Mouse (Mus musculus) kidney, postnatal 4 days (tissue): ENCODE data around the gene Aire.

Experiments used
- DNase-seq, 2 experiments: peaks; one replicate each; pipeline ENCODE4 v3.0.0; 2021; ENCODE audit warnings: mixed read lengths in 2 of 2

The Aire gene

DNA sequence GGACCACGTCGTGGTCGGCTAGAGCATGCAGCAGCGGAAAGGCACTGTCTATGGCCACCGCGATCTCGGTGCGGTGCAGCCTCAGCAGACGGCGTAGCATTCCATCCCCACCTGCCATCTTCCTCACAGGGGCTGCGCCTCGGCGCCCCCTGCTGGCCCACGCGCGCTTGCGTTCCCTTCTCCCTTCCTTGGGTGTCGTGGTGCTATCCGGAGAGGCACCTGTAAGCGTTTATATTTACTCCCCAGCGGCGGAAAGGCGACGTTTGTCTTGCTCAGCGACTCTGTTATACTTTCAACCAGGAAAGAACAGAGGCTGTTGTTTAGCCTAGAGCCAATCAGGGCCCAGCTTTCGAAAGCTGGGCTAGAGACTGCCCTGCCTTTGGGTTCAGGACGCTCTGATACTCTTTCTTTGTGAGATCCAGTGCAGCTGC, at the start of gene Aire:
Gene Aire, minus strand, starts transcription at position 205 of the 431 bp plus-strand sequence.
- peak; percentile 70 to 79 for DNase-seq

DNA sequence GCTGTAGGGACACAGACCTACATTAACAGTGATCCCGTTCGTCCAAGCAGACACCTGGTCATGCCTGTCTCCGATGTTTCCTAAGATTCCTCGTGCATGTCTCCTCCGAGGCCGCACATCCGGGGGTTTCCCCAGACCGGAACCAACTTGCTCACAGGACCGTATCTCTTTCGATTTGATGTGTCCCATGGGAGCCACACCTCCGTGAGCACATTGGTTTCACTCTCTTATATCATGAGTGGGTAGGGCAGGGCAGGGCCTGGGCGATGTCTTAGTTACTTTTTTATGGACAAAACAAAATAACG, 49.3 kb upstream of the Aire start:
- no peak for DNase-seq

DNA sequence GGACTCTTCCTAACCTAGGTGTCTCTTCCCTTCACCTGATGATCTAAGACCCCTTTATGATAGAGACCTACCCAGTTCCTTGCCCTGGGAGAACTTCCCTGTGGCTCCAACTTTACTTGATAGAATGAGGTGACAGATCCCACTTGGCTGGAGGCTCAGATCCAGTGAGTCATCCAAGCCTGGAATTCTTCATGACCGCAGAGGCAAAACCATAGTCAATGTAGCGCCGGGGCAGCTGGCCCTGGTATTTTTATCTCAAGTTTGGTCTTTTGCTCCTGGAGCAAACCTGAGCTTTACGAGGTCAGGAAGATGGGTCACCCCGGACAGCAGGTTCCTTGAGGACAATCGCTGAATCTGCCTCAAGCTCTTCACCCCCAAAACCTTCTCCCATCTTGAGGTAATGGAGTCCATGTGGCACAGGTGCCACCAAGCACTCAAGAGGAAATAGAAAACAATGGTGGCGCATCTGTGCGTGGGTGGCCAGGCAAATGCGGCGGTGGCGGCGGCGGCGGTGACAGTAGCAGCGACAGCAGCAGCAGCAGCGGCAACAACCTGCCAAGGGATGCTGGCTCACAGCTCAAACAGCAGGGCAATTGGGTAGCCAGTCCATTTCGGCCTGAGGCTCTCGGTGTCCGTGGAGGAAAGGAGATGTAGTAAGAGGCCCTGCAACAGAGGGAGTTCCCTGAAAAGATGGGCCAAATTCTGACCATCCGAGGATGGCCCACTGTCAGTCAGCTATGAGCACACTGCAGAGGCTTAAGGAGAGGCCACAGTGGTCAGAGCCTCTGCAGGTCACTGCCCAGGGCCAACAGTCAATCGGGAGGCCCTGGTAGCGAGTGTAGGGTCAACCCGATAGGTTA, 48.7 kb upstream of the Aire start:
- DNase-seq, result no peak

DNA sequence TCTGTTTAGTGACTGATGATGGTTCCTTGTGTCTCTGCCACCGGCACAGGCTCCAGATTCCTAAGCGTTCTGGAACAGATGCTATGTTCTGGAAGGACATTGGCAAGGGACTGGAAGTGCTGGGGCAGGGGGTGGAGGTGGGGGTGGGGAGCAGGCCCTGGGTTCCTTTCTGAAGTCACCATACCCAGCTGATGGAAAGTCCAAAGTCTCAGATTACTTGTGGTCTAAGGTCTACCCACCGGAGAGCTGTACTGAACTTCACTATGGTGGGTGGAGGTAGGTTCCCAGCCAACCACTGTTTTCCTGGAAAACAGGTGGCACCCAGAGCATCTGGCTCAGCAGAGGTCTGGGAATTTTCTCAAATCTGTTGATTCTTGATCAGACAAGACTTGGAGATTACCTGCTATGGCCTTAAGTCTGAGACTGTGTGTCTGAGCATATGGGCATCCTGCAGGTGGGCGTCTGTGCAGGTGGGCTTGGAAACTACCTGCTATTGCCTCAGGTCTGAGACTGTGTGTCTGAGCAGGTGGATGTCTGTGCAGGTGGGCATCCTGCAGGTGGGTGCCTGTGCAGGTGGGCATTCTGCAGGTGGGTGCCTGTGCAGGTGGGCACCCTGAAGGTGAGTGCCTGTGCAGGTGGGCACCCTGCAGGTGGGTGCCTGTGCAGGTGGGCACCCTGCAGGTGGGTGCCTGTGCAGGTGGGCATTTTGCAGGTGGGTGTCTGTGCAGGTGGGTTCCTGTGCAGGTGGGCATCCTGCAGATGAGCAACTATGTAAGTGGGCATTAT, 47.5 kb upstream of the Aire start:
- no peak for DNase-seq

DNA sequence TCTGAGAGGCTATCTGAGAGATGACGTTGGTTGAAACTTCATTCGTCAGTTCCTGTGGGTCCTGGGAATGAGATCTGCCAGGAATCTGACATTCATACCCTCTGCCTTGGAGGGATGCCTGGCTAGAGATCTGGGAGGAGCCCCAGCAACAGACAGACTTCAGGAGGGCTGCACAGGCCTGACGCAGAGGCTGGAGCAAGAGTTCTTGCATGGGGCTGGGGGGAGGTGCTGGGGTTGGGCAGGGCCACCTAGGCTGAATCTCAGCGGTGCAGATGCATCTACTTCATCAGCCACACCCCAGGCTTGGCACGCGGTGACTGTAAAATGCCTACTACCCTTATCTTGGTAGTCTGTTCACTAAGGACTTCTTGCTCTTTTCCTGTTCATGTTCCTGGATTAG, 46.8 kb upstream of the Aire start:
- DNase-seq, result no peak

DNA sequence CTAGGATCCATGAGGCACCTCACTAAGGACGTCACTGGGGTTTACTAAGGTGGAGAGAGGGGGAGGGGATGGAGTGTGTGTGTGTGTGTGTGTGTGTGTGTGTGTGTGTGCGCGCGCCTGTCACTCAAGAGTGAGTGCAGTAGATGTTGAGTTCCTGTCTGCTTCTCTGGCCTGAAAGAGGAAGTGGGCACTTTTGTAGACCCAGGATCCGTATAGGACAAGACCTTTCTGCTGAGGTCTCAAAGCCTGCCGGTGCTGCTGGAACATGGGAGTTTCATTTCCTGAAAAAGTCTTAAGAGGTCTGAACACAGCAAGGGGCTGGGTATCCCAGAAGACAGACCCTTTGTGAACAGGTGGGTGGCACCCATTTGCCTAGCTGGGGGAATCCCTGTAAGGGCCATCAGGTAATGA, 43.7 kb upstream of the Aire start:
- no peak for DNase-seq

DNA sequence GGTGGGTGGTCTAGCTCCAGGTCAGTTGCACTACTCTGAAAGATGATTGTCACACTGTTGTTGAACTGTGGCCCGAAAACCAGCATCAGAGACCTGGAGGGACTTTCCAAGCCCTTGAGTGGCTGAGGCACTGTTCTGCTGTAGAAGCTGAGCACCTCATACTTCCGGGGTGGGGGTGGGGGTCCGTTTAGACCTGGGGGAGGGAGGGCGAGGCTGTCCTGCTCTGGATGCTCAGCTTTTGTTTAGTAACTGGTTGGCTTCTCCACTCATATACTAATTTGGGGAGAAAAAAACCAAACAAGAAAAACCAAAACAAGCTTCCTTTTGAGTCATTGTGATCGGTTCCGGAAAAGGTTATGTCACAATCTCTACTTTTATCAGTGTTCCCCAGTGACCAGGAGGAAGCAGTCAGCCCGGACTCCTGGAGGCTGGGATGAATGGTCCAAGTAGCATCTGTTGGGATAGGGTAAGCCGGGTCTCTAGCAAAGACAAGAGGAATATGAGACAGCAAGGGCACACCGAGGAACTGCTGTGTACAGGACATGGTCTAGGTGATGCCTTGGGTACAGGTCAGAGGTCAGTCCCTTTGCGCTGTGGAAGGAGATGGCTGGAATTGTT, 43.1 kb upstream of the Aire start:
- no peak for DNase-seq

DNA sequence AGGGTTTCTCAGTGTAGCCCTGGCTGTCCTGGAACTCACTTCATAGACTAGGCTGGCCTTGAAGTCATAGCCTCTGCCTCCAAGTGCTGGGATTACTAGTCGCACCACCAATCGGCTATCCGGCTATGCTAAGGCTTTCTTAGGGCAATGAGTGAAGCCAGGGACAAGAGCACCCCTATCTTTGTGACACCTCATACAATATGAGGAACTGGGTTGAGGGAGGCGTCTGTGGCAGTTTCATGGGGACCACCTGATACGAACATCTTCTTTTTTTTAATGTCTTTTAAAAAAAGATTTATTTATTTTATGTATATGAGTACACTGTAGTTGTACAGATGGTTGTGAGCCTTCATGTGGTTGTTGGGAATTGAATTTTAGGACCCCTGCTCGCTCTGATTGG, 42.3 kb upstream of the Aire start:
- DNase-seq, result no peak

DNA sequence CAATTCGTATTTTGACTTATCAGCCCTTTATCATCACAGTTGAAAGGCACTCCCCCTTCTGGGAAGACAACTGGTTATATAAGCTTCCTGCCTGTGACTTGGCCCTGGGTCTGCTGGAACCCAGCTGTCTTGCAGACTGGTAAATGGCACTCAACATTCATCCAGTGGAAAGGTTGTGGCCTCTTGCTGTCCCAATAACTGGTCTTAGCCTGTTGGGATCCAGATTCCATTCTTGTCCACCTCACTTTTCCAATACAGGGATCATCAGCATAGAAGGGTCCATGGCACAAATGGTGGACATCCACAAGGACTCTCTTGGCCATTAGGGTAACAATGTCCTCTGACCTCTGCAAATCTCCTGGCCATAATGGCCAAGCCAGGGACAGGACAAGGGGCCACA, 40.7 kb upstream of the Aire start:
- DNase-seq, result no peak

DNA sequence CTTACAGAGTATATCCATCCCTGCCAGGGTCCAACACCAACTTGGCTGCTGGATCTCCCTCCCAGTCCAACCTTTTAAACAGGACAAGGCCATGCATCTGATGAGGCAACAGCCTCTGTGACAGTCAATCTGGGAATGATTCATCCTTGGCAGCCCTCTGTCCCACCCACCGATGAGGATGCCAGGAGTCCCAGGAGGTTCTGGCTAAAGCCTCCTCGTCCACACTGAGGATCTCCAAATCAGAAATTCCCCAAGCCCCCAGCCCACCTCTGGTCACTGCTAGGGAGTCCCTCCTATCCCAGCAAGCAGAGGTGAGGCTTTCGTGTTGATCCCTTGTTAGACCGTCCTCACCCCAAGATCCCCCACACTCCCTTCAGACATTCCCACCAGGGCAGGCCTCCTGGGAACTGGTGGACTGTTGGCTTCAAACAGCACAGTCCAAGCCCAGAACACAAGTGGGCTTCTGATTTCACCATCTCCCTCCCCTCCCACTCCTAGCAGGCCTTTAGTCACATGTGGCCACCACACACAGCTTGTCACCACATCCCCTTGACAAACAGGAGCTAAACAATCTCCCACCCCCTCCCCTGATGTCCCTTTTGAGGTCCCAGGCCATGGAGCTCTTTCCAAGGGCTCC, 36.7 kb upstream of the Aire start:
- no peak for DNase-seq

DNA sequence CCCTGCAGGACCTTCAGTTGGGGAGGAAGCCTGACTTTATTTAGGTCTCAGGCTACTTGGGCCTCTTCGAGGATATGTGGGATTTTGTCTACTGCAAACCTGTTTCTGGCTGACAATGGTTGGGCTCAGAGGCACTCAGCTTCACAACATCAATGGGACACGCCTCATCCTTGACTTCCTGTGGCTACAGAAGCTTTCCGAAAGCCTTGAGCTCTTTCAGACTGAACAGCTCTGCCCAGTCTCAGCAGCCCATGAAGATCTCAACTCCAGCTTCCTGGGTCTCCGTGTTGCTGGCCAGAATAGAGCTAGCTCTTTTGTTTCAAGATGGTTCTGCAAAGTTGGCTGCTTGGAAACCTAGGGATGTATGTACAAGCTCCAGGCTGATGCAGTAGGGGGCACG, 34.9 kb upstream of the Aire start:
- DNase-seq, result no peak

DNA sequence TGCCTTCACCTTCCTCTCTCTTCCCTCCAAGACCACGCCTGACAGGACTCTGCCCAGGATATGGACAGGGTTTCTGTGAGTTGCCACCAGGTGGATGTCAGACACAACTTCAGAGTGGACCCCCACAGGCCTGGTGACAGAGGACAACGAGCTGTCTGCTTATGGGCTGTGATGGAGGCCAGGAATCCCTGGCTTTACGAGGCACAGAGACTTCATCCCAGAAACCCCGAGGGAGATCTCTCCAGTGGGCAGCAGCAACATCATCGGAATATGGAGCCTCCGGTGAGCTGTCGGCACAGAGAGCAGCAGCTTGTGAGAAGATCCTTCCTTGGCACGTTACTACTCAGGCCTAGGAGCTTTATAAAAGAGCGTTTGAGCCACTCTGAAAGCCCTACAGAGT, 34.5 kb upstream of the Aire start:
- DNase-seq, result no peak

DNA sequence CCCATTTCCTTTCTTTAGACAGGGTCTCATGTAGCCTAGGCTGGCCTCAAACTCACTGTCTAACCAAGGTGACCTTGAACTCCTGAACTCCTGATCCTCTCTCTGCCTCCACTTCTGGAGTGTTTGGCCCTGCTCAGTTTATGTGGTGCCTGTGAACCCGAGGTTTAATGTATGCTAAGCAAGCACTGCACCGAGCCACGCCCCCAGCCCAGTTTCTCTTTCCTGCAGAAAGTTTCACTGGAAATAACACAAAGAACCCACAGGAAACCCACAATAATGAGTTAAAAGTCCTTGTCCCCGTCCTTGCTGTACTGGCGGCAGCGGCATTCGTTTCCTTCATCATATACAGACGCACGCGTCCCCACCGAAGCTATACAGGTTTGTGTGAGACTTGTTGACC, 31.6 kb upstream of the Aire start:
- no peak for DNase-seq

DNA sequence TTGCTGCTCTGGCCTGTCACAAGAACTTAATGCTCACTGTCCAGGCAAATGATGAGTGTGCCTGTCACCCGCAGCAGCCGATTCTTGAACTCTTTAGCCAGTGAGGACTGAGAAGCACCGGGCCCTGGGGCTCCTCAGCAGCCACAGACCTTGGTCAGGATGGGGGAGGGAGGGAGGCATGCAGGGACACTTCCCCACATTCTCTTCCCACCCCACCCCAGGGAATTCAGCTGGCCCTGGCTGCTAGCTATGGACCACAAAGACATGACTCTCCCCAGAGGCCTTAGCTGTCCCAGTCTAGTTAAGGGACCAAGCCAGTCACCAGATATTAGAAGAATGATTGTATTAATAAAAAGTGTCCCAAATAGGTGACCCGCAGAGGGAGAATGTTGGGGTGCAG, 30.7 kb upstream of the Aire start:
- DNase-seq, result no peak

DNA sequence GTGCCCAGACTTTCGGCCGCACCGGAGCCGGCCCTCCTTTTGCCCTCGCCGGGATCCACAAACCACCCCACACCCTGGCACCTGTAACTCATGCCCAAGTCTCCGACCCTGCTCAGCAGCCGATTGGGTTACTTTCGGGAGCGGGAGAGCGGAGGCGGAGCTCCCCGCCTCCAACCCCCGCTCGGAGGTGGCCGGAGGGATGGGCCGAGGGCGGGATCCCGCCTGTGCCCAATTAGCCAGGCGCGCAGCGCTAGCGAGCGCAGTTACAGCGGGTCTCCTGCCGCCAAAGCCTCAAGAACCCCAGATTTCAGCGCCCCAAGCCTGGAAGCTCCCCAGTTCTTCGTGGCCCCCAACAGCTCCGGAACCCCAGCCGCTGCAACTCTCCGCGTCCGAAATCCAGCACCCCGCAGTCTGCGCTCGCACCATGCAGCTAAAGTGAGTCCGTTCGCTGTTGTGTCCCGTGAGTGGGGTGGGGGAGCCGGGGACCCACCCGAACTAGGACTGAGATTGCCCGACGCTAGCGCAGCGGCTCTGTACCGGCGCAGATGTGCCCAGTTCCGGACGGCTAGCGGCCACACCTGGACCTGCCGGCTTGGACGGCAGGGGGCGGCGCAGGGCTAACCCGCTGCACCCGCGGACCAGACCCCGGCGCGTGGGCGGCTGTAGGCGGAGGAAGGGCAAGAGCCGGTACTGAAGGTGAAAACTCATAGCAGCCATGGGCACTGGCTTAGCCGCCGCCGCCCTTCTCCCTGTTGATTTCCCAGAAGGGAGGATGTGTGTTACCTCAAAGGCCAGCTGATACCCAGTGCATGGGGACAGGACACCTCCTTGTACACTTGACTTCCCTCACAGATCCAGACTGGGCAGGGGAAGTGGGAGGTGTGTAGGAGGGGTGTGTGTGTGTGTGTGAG, 25.9 kb upstream of the Aire start, which contains the start of gene Icosl:
Gene Icosl, plus strand, starts transcription at position 202 of the 911 bp plus-strand sequence.
- DNase-seq, result peak; percentile 86 to 92

DNA sequence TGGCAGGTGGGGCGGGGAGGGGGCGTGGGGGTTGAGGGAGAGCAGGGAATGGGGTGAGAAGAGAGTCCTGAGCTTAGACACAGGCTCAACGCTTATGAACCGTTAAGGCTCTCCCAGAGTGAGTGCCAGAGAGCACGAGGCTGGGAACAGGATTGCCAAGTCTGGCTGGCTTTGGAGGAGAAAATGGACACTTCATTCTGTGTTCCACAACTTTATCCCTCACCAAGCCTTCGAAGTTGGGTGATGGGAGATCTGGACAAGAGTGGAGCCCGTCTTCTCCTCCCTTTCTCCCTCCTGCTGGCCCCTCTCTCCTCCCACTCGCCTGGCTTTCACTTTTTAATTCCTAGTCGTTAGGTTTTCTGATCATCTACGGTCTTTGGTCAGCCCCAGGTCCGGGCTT, 25.1 kb upstream of the Aire start:
- peak in 1 of 2 experiments; percentile 40 for DNase-seq

DNA sequence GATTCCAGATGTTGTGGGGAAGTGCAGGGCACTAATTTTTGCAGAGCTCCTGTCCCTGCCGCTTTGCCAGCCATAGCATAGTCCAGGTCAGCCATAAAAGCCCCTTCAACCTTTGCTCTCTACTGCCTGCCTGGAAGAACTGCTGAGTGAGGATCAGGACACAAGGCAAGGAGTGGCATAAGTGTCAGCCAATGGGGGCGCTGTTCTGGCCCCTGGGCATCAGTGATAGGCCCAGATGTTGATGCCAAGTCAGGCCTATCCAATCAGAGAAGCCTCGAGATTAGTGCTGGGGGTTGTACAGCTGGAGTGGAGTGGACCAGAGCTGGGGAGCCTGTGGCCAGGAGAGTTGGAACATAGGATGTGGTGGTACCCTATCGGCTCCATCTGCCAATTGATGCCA, 23.8 kb upstream of the Aire start:
- peak; percentile 58 to 77 for DNase-seq

DNA sequence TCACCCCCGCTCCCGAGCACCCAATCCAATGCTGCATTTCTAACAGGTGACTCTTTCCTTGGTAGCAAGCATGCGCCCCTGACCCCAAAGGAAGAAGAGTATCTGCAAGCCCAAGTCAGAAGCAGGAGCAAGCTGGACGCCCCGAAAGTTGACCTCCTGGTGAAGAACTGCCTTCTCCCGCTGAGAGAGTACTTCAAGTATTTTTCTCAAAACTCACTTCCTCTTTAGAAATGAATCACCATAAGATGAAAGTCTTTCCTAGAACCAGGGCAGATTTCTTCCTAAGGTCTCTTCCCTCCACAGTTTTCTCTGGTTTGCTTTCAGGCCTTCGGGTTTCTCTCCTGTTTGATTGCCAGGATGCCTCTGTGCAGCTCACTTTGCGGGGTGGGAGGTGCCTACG, 19.7 kb upstream of the Aire start:
- no peak for DNase-seq

DNA sequence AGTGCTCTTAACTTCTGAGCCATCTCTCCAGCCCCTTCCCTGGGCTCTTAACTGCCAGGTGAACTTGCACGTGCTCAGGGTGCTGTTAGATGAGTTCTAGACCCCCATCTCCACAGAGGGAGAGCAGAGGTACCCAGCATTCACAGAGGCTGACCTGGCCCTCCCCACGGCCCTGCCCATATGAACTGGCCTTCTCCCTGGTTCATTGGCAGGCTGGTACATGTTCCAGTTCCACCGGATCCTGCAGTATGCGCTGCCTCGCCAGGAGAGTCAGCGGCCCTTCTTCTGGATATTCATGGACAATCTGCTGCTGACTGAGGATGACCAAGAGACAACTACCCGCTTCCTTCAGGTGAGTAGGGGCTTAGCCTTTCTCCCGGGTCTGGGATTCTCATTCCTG, 13.6 kb upstream of the Aire start:
- DNase-seq, result no peak

DNA sequence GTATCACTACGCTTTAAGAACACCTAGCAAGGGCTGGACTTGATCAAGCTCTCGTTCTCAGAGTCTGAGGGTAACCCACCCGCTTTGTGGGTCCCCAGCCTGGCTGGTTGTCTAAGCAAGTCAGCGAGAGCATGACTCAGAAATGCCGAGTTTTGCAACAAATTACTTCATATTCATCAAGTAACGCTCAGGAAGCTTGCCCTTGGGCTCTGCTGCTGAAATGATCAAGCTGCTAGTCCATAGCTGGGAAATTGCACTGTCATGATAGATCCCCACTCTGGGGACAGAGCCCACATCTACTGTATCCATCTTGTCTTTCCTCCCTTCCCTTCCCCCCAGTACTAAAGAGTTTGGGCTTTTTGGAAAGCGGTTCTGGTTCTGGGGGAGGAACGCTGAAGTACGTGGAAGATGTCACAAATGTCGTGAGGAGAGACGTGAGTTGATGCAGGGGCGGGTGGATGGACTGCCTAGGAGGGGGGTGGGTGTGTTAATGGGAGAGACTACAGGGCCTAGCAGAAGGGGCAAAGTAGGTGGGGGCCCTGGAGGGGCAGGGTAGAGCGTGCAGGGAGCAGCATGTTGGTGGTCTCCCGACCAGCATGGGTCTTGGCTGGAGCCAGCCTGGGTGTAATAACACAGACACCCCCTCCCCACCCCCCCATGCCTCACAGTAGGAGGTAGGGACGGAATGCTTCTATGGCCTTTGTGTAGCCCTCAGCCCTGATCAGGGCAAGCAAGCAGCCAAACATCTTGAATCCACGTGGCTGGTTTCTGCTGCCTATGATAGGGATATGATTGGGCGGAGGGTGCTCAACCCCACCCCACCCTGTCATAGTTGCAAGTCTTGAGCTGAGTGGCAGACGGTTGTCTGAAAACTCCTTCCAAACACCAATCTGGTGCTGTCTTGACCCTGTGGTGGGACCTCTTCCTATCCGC, 11.5 kb upstream of the Aire start:
- peak; percentile 18 to 43 for DNase-seq

DNA sequence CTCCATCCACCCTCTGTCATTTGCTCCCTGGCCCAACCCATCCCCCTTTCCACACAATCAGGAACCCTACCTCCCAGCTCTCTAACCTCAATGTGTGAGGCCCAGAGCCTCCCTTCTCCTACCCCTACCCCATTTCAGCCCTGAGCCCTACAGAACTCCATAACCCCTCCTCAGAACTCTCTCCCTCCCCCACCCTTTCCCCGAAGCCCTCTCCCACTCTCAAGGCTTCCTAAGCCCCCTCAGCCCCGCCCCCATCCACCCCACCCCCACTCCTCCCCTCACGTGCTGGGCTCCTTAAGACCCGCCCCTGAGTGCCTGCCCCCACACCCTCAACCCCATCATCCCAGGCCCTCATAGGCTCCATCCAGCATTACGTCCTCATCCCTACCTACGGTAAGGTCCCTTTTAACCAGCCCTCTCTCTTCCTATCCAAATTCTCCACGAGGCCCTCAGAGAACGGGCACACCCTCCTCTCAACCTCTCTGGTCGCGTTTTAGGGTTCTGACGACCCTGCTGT, 6.2 kb upstream of the Aire start:
- no peak for DNase-seq
